Mouse (Mus musculus) neural tube, embryonic 10.5 days (tissue): ENCODE data around the gene Marveld3.

Experiments
- DNase-seq: peaks from one replicate; pipeline ENCODE4 v3.0.0-alpha.2; 2017; ENCODE audit warnings: low spot score; ENCODE audit errors: extremely low spot score

Gene Marveld3

GRCm38 (mm10) chr8:109961693-109962367 is at the start of gene Marveld3:
TSS of gene Marveld3 (minus strand) at chr8:109962203.
- DNase-seq = peak; percentile 62

DNA sequence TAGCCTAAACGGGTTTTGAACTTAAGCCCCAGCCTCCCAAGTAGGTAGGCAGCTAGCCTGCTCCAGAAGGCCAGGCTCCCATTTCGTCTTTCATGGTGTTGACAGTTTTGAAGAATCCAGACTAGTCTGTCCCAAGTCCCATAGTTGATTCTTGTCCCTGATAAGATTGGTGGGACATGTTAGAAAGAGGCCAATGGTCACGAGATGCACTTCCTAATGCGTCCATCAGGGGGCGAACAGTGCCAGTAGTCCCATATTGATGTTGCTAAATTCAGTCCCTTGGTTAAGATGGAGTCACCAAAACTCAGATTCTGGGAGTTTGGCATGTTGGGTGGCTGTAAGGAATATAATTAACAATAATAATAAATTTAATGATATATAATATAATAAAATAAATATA is 48.9 kb upstream of the Marveld3 start:
- DNase-seq = peak; percentile 52

DNA sequence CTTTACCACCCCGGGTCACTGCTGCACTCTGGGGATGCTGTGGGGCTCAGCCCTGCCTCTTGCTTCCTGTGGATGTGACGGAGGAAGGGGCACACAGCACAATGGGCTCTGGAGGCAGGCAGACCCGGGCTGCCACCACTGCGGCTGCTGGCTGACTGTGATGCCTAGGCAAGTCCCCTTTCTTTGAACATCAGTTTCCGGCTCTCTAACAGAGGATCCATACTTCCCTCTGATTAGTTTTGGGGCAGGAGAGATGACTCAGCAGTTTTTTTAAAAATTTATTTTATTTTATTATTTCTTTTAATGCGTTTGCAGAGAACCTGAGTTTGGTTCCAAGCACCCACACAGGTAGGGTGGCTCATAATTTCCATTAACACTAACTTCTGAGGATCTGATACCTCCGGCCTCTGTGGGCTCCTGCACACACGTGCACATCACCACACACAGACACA is 47.0 kb upstream of the Marveld3 start:
- no peak for DNase-seq

DNA sequence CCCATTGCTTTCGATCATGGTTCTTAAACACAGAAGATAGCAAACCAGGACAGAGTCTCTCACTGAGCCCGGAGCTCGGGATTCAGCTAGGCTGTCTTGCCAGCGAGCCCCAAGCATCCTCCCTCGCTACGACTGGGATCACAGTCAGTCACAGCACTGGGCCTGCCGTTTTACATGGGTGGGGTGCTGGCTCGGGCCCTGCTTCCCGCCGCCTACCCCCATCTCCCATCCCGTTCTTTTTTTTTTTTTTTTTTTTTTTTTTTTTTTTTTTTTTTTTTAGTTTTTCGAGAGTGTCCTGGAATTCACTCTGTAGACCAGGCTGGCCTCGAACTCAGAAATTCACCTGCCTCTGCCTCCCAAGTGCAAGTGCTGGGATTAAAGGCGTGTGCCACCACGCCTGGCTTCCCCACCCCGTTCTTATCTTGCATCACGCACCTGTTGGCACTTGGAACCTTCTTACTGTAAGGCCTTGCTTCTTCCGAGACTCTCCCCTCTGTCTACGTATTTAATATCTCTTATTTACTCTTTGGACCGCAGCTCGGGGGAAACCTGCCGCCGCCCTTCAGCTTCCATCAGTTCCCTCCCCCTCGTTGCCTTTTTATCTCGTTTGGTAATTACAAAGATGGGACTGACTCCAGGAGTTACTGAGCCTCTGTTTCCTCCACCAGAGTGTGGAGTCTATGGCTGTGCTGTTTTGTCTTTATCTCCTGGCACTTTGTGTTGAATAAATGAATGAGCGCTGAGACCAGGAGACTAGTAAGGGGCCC is 46.4 kb upstream of the Marveld3 start:
- no peak for DNase-seq

GRCm38 (mm10) chr8:110006312-110007023 is 44.5 kb upstream of the Marveld3 start:
- DNase-seq = no peak

DNA sequence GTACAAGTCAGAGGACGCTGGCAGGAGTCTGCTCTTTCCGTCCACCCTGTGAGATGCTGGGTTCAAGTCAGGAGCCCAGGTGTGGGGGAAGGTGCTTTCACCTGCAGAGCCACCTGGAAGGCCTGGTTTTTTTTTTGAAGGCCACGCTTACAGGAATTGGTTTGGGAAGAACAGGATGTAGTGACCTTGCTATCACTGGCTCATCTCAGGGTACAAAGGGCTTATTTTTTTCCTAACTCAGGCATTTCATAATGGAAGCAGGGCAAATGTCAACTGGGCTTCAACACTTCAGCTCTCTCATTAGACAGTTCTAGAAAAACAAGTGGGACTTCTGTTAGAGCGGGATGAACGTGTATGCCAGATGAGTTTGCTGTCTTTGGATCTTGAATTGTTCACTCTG is 42.3 kb upstream of the Marveld3 start:
- DNase-seq = no peak

- peak; percentile 33 for DNase-seq
Observed at GRCm38 (mm10) chr8:110002953-110003352, 41.0 kb upstream of the Marveld3 start.

DNA sequence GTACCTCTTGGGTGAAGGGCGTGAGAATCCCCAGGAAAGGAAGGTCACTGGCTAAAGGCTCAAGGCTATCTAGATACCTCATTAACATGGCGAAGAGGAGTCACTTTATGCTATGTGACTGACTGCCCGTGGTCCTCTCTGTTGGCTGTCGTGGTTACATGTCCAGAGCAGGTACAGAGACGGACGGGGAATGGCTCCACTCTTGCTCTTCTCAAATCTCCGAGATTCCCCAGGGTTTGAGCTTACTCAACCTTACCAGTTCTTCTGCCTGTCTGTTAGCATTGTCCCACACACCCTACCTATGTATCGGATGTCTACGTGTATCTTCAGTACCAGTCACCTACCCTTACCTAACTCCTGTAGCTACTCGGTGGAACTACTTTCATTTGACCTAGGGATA is 38.0 kb upstream of the Marveld3 start:
- DNase-seq = no peak

- no peak for DNase-seq
Observed at GRCm38 (mm10) chr8:109998066-109998465, 36.1 kb upstream of the Marveld3 start.

DNA sequence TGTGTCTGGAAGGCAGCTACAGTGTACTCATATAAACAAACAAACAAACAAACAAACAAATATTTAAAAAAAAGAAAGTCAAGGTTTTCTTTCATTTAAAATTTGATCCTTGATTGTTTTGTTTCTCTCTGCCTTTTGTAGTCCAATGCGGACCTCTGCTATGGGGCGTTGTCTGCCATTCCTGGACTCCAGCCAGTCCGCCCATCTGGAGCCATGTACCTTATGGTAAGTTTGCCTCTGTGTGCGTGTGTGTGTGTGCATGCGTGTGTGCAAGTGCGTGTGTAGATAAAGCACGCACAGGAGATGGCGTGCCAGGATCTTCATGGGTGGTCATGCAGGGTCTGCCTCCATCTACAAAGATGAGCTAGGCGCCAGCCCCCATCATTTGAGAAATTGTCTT is 35.4 kb upstream of the Marveld3 start:
- no peak for DNase-seq

- no peak for DNase-seq
Observed at GRCm38 (mm10) chr8:109992951-109993350, 30.9 kb upstream of the Marveld3 start.

DNA sequence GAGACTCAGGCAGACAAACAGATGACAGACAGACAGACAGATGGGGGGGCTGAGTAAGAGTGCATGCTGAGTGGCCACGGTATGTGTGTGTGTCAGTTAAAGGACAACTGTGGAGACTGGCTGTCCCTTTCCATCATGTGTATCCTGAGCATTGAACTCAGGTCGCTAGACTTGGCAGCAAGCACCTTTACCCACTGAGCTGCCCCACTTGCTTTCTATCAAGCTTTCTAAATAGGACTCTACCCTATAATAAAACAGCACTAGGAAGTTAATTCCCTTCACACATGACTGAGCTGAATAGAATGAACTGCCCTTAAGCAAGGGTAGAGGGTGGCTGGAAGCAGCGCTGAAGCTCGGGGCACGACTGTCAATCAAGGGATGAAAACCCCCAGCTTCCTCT is 30.2 kb upstream of the Marveld3 start:
- DNase-seq = no peak

- no peak for DNase-seq
Observed at GRCm38 (mm10) chr8:109990224-109990623, 28.2 kb upstream of the Marveld3 start, which contains the start of gene Tat. TSS of gene Tat (plus strand) at chr8:109990437.

GRCm38 (mm10) chr8:109989151-109989550 is 27.1 kb upstream of the Marveld3 start:
- DNase-seq = no peak

GRCm38 (mm10) chr8:109987776-109988175 is 25.8 kb upstream of the Marveld3 start:
- no peak for DNase-seq

DNA sequence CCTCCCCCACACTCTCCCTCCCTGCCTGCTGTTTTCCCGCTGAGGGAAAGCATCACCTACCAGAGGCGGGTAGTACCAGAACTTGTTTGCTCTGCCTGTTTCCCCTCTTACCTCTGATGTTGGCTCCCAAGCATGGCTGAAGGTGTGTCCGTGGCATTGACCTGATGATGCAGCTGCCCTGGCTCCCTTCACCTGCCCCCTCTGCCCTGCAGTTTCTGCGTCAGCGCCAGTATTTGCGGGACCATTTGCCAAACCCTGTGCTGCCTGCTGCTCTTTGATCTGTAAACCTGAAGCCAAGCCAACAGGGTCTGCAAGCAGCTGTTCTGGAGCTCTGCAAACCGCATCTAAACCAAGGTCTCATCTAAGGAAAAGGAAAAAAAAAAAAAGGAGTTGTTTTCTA is 24.4 kb upstream of the Marveld3 start:
- DNase-seq = no peak

GRCm38 (mm10) chr8:109983944-109984343 is 21.9 kb upstream of the Marveld3 start:
- no peak for DNase-seq

- no peak for DNase-seq
Observed at GRCm38 (mm10) chr8:109982386-109983105, 20.5 kb upstream of the Marveld3 start.

DNA sequence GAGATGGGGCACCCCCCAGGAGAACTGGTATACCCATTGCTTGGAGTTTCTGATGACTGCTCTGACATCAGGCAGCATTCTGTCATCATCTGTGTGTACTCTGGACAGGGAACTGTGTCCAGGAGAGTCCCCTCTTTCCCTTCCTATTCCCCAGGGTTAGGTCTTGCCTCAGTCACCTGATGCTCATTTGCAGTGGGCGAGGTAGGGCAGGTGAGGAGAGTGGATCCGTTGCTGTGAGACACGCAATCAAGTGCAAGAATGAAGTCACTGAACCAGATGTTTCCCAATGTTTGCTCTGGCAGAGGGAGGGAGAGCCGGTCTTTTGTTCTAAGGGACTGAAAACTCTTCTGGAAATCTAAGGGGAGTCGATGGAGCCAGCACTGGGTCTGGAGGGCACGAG is 17.3 kb upstream of the Marveld3 start:
- DNase-seq = no peak

- no peak for DNase-seq
Observed at GRCm38 (mm10) chr8:109972901-109973300, 10.9 kb upstream of the Marveld3 start.

DNA sequence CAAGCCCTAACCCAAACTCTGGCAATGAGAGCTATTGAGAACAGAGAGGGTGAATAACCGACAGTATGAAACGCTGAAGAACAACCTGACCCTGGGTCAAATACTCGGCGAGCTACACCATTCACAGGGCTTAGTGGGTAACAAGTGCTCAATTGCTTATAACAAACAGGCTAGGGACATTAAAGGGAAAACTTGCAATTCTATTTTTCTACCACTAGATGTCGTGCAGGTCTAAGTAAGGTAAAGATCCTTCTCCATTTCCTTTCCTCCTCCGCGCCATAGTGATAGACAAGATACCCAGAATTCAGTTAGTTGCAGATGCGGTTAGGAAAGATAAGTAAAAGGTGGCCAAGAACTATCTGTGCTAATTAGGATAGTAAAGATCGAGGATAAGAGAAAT is 8.3 kb upstream of the Marveld3 start:
- no peak for DNase-seq
